Mouse (Mus musculus): ENCODE data around the gene Rftn2.
A peak's percentile ranks its signal among the peaks of the same experiment; 100 is the strongest.

Gene Rftn2

DNA sequence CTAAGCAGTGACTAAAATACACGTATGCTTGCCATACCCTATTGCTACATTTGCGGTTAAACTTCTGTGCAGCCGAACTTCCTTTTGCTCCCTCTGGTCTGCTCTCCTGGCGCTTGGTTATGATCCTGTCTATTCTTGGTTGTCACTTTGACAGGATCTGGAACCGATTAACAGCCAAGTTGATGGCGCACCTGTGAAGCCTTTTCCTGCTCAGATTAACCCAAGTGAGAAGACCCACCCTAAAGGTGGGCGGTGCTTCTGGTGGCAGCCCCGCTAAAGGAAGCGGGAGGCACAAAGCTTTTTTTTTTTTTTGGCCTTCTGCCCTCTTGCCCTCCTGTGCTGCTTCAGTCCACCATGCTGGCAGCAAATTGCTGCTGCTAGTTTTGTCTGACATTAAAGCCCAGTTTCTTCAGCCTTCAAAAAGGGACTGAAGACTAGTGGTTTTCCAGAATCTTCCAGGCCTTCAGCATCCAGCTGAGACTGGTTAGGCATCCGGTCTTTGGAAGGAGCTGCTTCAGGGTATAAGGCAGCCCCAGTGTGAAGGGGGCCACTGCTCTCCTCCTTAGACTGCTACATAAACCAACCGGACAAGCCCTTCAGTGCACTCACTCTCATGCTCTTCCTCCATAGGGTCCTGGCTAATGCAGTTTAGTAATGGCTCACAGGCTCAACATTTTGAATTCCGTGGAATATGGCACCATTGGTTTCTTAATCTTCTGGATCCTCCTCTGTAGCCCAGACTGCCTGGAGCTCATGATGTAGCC, 16.2 kb downstream of the Rftn2 start:
- no peak for DNase-seq

DNA sequence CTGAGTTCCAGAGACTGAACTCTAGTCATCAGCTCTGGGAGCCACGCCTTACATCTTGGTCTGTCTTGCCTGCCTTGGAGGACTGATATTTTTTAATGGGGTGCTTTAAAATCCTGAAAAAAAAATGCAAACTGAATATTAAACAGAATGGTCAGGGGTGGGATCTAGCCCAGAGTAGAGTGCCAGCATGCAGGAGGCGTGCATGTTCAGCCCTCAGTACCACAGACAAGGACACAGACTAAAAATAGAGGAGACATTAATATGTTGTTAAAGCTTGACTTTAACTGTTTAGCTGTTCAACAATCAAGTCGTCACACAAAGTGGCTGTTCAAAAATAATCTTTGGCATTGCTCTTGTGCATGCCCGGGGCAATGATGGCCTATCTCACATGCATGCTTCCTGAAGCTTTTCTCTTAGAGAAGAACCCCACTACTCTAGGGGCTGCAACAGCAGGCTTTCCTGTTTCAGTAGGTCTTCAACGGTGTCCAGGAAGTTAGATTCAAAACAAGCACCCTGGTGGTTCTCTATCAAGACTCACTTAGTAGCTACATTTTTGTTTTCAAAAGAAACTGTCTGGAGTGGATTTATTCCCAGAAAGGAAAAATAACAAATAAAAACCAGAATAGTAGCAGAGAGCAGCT, 18.0 kb downstream of the Rftn2 start:
- DNase-seq = no peak

DNA sequence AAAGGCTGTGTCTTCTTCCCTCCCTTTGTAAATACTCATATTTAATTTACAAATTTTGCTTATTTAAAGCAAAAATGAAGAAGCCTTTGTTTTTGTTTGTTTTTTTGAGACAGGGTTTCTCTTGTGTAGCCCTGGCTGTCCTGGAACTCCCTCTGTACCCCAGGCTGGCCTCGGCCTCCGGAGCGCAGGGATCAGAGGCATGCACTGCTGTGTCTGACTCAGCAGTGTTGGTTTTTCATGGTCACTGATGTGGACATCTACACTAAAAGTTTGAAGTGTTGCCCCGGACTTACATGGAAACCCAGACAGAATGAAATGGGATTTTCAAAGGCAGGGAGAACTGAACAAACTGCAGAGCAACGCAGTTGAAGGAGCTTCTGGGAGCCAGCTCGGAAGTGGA, 19.0 kb downstream of the Rftn2 start:
- no peak for DNase-seq

DNA sequence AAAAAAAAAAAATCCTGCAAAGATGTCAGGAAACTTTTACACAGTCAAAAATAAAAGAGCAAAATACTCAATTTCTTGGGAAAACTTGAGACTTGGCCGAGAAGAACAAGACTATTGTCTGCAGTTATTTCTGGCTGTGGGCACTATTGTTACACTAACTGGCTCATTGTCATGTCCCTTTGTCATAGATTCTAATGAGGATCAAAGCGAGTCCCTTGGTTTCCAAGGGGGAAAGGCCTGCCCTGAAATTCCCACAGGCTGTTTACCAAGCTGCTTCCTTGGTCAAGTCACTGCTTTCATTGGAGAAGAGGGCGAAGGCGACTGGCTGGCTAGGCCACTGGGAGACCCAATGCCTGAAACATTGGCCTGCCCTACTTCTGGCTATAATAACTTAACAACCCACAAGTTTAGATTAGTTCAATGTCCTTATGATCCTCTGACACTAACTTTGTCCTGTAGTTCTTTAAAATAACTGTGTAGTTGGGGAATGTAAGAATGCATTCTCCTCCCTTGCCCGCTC, 20.7 kb downstream of the Rftn2 start:
- no peak for DNase-seq

DNA sequence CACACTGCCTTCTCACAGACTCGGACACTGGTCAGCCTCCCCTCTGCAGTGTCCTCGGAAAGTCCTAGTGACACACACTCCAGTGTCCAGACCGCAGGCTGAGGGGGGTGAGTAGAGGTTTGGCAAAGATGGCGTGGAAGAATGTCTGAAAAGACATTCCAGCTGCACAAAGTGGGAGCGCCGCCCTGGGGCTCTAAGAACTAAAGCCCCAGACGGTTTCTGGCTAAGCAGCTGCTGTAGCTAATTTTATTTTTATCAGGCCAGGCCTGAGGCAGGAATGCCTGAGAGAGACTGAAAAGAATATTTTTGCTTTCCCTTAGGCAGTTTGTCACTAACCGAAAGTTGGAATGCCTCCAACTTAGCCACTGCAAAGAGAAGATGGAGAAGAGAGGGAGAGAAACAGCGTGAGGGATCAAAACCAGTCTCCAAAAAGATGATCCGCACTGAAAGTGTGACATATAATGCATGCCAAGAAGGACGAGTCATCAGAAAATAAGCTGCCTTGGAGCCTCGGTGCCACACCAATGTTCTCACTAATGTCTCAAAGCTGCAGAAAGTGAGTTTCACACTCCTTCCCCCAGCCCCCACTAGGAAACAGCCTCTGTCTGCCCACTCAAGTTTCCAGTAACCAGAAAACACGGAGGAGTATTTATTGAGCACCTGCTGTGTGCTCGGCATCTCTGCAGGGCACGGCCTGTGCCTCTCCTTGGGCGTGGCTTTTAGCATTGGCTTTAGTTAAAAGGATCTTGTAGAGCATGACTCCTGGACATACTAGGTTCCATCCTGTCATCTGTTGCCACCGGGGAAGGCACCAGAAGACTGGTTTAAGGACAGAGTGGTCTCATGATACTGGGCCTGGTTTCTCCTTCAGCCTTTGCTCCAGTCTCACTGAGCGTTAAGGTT, 24.5 kb downstream of the Rftn2 start:
- peak; percentile 63 to 82 for DNase-seq

DNA sequence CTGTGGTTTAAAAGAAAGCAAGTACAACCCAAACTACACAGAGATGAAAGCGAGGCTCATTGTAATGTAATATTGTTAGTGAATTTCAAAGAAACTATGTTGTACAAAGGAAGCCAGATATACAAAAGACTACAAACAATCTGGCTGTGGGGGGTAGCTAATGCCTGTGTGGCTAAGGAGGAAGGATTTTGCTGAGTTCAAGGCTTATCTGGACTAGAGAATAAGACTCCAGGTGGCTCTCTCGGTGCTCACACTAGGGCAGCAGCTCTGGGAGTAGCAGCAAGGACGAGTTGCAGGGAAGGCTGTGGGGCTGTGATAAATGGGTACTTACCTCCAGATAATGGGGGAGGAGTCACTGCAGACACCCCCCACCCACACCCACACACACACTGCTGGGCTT, 27.9 kb downstream of the Rftn2 start:
- DNase-seq = no peak

DNA sequence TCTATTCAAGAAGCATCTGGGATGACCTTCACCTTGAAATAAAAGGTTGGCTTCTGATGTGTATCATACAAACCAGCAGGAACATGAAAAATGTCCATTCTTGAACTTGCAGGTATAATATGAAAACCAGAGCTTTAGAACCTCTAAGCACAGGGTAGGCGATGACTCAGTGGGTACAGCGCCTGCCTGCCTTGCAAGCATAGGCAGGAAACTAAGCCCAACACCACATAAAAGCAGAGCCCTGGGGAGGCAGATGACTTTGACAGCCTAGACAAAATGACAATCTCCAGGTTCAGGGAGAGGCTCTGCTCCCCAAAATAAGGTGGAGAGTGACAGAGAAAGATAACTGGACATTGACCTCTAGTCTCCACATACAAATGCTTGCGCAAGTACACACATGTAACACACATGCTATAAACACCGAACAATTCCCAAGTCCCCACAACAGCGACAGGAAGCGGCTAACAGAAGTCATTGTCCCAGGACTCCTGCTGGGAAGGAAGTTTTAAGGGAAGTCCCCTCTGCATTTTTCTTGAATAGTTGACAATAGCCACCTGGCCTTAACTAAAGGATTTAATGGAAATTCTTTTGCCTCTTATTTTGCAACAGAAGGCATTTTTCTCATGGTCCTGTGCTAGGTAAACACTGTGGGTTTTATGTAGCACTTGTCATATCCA, 30.1 kb downstream of the Rftn2 start:
- no peak for DNase-seq

DNA sequence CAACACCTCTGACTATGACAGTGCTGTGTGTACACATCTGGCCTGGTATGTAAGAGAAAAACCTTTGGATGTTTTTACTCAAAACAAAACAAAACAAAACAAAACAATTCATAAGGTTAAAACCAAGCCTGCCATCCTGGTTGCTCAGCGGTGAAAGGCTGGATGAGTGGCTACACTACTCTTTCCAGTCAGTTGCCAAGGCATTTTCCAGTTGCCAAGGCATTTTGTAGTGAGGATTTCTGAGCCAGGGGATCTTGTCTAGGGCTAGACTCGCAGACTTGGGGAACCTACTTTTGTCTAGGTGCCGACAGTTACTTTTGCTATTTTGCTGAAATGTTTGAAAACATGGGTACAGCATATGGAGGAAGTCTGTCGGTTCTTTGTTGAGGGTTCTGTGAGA, 31.6 kb downstream of the Rftn2 start:
- no peak for DNase-seq

DNA sequence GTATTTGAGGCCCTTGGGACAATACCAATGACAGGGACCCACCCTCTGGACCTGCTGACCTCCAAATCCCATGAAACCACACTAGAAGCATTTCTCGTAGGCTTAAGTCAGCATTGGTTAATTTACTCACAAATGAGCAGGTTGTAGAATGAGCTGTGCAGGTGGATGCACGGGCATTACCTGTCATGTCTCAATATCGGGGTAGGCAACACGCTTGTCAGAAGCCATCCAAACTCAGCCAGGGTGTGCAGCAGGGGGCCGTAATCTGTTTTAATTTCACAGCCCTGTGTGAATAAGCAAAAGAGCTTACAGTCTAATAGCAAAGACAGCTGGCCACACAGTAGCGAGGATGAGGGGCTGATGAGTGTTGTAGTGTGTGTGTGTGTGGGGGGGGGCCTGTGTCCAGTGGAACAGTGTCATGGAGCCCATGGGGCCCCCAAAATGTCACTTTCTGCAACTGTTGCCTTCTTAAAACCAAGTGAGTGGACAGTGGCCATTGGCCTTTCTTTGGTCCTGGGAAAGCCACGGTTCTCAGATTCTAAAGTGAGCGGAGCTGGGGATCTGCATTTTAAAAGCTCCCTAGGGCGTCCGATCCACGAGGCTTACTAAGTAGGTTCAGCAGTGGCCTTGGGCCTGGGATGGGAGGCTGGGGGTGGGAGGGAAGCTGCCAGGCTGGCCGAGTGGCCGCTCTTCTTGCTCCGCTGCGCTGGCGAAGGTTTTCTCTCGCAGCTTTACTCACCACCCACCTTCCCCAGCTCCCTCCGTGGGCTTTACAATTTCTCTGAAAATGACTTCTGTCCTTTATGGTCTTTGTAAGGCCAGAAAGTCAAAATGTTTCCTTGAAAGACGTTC, 32.3 kb downstream of the Rftn2 start:
- no peak for DNase-seq

DNA sequence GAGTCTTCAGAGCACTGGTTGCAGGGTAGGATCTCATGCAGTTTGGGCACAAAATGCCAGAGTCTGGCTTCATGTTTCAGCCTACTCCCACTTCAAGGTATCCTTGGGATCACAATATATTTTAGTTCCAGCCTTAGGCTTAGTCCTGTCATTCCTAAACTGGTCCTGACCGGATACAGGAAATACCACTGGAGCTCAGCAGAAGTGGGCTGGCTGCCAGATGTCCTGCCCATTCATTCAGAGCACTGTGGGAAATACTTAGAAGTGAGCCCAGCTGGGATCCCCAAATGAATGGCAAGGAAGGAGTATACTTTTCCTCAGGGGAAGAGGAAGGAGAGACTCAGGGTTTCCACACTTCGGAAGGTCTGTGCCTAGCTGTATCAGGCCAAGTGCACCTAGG, 33.3 kb downstream of the Rftn2 start:
- peak; percentile 80 to 89 for DNase-seq

DNA sequence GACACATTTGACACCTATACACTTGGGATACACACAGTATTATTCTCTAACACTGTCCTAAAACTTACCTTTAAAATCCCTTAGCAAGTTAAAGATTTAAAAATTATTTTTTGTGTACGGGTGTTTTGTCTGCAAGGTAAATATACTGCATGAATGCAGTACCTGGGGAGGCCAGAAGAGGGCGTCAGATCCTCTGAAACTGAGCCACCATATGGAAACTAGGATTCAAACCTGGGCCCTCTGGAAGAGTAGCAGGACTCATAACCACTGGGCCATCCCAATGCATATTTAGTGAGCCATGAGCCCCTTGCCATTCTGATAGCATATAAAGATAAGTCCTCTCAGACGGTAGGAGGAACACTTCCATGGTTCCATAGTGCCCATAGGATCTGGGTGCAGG, 33.8 kb downstream of the Rftn2 start:
- peak in 1 of 2 experiments; percentile 47 for DNase-seq

DNA sequence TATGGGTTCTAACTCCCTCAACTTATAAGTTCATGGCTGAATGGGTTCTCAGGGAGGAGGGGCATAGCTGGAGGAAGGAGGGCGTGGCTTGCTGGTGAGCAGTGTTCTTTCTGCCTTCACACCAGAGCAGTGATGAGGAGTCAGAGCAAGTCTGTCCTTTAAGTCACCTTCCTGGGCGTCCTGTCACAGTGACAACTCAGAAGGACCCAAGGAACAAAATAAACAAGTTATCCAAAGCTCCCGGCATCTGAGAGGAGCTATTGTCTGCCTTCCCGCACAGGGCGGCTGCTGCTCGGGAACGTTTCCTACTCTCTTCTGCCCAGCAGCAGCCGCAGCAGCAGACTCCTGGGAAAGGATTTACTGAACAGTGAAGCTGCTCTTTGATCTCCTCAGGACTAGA, 34.6 kb downstream of the Rftn2 start:
- peak in 1 of 2 experiments; percentile 17 for DNase-seq

DNA sequence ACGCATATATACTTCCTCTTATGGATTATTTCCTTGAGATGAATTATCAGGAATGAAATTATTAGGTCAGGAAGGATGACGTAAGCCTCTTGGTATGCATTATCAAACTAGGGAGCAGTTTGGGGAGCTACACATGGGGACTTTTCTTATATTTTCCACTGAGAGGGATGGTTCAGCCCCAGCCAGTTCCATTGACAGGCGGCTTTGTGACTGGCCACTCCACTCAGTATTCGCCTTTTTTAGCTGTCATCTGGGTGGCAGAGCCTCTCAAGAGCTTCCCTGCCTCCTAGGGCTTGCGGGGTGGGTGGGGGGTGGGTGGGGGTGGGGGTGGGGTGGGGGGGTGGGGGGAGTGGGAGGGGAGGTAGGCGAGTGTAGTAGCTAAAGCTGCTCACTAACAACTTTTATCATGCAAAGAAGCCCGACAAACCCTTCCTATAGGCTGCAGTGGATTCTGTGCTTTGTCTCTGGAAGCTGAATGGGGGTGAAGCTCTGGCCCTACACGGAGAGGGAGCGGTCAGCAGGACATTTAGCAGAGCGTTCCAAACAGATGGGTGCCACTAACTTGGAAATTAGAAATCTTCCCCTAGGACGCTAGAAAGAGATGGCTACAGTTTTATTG, 39.9 kb downstream of the Rftn2 start:
- DNase-seq = no peak

DNA sequence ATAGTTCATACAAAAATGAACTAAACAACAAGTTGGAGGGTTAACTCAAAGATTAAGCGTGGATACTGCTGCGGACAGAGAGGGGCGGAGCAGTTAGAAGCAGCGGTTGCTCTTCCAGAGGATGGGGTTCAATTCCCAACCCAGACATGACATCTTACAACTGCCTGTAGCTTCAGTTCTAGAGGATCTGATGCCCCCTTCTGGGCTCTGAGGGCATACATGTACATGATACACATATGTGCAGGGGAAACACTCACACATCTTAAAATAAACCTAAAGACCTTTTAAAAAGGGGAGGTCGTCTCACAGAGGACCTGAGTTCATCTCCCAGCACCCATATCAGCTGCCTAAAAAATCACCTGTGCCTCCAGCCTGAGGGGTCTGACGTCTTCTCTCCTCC, 40.9 kb downstream of the Rftn2 start:
- no peak for DNase-seq

DNA sequence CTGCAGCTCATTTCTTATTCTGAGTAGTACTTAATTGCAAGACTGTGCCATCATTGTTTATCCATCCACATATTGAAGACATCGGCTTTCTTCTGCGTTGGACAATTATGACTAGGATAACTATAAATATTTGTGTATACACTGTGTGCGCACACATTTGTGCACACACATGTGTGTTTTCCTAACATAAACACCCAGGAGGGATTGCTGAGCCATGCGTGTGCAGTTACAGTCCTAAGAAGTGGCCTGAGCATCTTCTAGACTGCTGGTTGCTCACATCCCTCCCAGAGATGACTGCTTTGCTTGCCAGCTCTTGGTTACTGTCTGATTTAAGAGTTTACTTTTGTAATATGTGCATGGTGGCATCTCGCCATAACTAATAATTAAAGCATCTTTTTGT, 44.2 kb downstream of the Rftn2 start:
- no peak for DNase-seq

DNA sequence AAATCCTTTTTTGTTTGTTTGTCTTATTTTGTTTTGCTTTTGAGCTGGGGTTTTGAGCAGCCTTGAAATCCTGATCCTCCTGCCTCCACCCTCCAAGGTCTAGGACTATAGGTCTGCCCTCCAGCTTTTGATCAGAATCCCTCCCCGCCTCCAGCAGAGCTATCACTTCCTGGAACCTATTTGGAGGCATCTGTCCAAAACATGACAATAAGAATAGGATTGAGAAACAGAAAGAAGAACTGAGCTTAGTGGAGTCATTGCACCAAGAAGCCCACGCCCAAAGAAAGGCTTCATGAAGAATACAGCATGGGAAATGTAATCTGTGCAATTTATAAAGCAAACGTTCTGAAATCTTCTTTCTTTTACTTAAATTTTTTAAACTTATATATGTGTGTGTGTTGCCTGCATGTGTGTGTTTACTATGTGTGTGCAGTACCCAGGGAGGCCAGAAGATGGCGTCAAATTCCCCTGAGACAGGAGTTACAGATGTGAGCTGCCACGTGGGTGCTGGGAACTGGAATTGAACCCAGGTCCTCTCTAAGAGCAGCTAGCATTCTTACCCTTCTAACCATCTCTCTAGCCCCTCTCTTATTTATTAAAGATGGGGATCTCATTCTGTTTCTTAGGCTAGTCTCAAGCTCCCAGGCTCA, 46.5 kb downstream of the Rftn2 start:
- no peak for DNase-seq

DNA sequence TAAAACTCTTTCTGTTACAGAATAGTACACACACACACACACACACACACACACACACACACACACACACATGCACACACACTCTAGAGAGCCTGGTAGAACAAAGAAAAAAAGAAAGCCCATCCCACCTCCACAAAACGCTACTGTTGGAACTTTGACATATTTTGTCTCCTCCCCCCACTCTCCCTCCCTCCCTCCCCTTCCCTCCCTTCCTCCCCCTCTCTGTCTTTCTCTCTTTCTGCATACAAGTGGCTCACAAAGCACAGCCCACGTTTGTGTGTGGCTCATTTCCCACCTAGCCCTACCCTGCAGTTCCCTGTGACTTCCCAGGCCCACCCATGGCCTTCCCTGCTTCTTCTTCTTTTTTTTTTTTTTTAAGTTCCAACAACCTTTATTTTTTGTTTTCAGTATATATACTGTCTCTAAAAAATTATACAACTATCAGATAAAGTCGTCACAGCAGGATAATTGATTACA, 52.0 kb downstream of the Rftn2 start:
- DNase-seq = no peak

DNA sequence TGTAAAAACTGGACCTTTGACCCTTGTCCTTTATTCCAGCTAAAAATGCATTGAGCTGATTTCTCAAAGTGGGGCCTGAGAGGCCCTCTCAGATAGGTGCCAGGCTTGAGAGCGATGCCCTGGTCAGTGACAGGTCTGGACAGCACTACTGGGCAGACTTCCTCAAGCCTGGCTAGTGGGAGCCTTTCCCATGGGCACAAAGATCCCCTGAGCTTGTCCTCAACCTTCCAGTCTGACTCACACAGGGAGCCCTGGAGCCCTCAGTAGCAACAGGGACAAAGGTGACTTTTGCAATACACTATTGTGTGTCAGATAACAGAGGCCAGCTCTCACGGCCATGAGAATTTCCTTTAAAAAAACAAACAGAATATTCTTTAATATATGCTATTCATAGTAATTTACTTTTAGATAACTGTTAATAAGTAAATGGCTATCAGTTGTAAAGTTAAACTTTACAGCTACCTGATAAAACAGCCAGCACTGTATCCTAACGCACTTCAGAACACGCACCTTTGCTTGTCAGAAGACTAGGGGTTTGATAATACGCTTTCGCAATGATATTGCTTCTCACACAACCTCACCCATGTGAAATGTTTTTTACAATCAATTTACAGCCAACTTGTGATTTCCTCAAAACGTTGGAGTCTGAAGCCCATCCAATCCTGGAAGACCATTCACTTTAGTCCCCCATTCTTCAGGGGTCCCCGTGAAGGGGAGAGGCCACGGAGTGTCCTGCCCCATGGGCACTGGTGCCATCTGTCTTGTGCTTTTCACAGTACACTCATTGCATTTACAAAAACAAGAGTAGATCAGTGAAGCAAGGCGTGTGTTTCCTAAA, 52.6 kb downstream of the Rftn2 start:
- no peak for DNase-seq

Data from lung, postnatal 4 days (tissue).